Mouse (Mus musculus): Measurements from ENCODE around the gene Tusc2. TPM values are rescaled to one million over a fixed set of nuclear protein-coding genes. Genes with fewer than 3 reads are reported as not detected.

Tusc2 gene
- polyA plus RNA-seq (2014; fragmentation: Illumina TruSeq; extraction: RNeasy Lipid Tissue Mini Kit (QIAGEN cat#74804)) = 20.4 TPM

GRCm38 (mm10) chr9:107563029-107563581 is at the start of gene Tusc2:
TSS of gene Tusc2 (plus strand) at chr9:107563255.

GRCm38 (mm10) chr9:107533791-107534407 is 29.2 kb upstream of the Tusc2 start, which contains the start of gene Tmem115:
TSS of gene Tmem115 (plus strand) at chr9:107533945.

GRCm38 (mm10) chr9:107541474-107542351 is 21.3 kb upstream of the Tusc2 start, which contains the start of the genes Cyb561d2 and Nprl2:
TSS of gene Cyb561d2 (minus strand) at chr9:107542193.
TSS of gene Nprl2 (plus strand) at chr9:107542226.

GRCm38 (mm10) chr9:107547026-107547425 is 16.0 kb upstream of the Tusc2 start, which contains the start of gene Zmynd10:
TSS of gene Zmynd10 (plus strand) at chr9:107547298.

GRCm38 (mm10) chr9:107551117-107551889 is 11.8 kb upstream of the Tusc2 start, which contains the start of gene Rassf1:
TSS of gene Rassf1 (plus strand) at chr9:107551555.

GRCm38 (mm10) chr9:107567702-107568319 is 4.8 kb downstream of the Tusc2 start, which contains the start of gene Hyal2:
TSS of gene Hyal2 (plus strand) at chr9:107567945.

GRCm38 (mm10) chr9:107576357-107577107 is 13.5 kb downstream of the Tusc2 start, which contains the start of gene Hyal1:
TSS of gene Hyal1 (plus strand) at chr9:107576927.

GRCm38 (mm10) chr9:107578587-107578986 is 15.5 kb downstream of the Tusc2 start, which contains the start of gene Naa80:
TSS of gene Naa80 (plus strand) at chr9:107578887.

GRCm38 (mm10) chr9:107580501-107581317 is 17.7 kb downstream of the Tusc2 start, which contains the start of gene Hyal3:
TSS of gene Hyal3 (plus strand) at chr9:107580818.

GRCm38 (mm10) chr9:107586974-107587832 is 24.1 kb downstream of the Tusc2 start, which contains the start of gene Ifrd2:
TSS of gene Ifrd2 (plus strand) at chr9:107587642.

GRCm38 (mm10) chr9:107608741-107609432 is 45.8 kb downstream of the Tusc2 start, which contains the start of gene Sema3b:
TSS of gene Sema3b (minus strand) at chr9:107609229.

Other genes starting within 250 kb of the Tusc2 start
- 1.2 TPM for gene Hemk1, start 224.9 kb upstream of the Tusc2 start, polyA plus RNA-seq (2014; fragmentation: Illumina TruSeq; extraction: RNeasy Lipid Tissue Mini Kit (QIAGEN cat#74804))
- not detected for gene 6430571L13Rik, start 222.7 kb upstream of the Tusc2 start, polyA plus RNA-seq (2014; fragmentation: Illumina TruSeq; extraction: RNeasy Lipid Tissue Mini Kit (QIAGEN cat#74804))
- 0.26 TPM for gene Cacna2d2, start 163.6 kb upstream of the Tusc2 start, polyA plus RNA-seq (2014; fragmentation: Illumina TruSeq; extraction: RNeasy Lipid Tissue Mini Kit (QIAGEN cat#74804))
- gene Tmem115, start 29.3 kb upstream of the Tusc2 start, polyA plus RNA-seq (2014; fragmentation: Illumina TruSeq; extraction: RNeasy Lipid Tissue Mini Kit (QIAGEN cat#74804)) = not detected
- 4.6 TPM for gene Cyb561d2, start 21.1 kb upstream of the Tusc2 start, polyA plus RNA-seq (2014; fragmentation: Illumina TruSeq; extraction: RNeasy Lipid Tissue Mini Kit (QIAGEN cat#74804))
- gene Nprl2, start 21.0 kb upstream of the Tusc2 start, polyA plus RNA-seq (2014; fragmentation: Illumina TruSeq; extraction: RNeasy Lipid Tissue Mini Kit (QIAGEN cat#74804)) = 0.31 TPM
- not detected for gene Zmynd10, start 16.0 kb upstream of the Tusc2 start, polyA plus RNA-seq (2014; fragmentation: Illumina TruSeq; extraction: RNeasy Lipid Tissue Mini Kit (QIAGEN cat#74804))
- gene Rassf1, start 11.7 kb upstream of the Tusc2 start, polyA plus RNA-seq (2014; fragmentation: Illumina TruSeq; extraction: RNeasy Lipid Tissue Mini Kit (QIAGEN cat#74804)) = 7.7 TPM
- 0.66 TPM for gene Hyal2, start 4.7 kb downstream of the Tusc2 start, polyA plus RNA-seq (2014; fragmentation: Illumina TruSeq; extraction: RNeasy Lipid Tissue Mini Kit (QIAGEN cat#74804))
- gene Hyal1, start 13.7 kb downstream of the Tusc2 start, polyA plus RNA-seq (2014; fragmentation: Illumina TruSeq; extraction: RNeasy Lipid Tissue Mini Kit (QIAGEN cat#74804)) = 2.8 TPM
- 5.5 TPM for gene Naa80, start 15.6 kb downstream of the Tusc2 start, polyA plus RNA-seq (2014; fragmentation: Illumina TruSeq; extraction: RNeasy Lipid Tissue Mini Kit (QIAGEN cat#74804))
- 0.34 TPM for gene Hyal3, start 17.6 kb downstream of the Tusc2 start, polyA plus RNA-seq (2014; fragmentation: Illumina TruSeq; extraction: RNeasy Lipid Tissue Mini Kit (QIAGEN cat#74804))
- 18.3 TPM for gene Ifrd2, start 24.4 kb downstream of the Tusc2 start, polyA plus RNA-seq (2014; fragmentation: Illumina TruSeq; extraction: RNeasy Lipid Tissue Mini Kit (QIAGEN cat#74804))
- gene Sema3b, start 46.0 kb downstream of the Tusc2 start, polyA plus RNA-seq (2014; fragmentation: Illumina TruSeq; extraction: RNeasy Lipid Tissue Mini Kit (QIAGEN cat#74804)) = 1.2 TPM
- gene Gnai2, start 72.1 kb downstream of the Tusc2 start, polyA plus RNA-seq (2014; fragmentation: Illumina TruSeq; extraction: RNeasy Lipid Tissue Mini Kit (QIAGEN cat#74804)) = 37.4 TPM
- gene Slc38a3, start 106.3 kb downstream of the Tusc2 start, polyA plus RNA-seq (2014; fragmentation: Illumina TruSeq; extraction: RNeasy Lipid Tissue Mini Kit (QIAGEN cat#74804)) = 1.1 TPM
- gene Gnat1, start 116.5 kb downstream of the Tusc2 start, polyA plus RNA-seq (2014; fragmentation: Illumina TruSeq; extraction: RNeasy Lipid Tissue Mini Kit (QIAGEN cat#74804)) = not detected
- 0.57 TPM for gene Sema3f, start 147.2 kb downstream of the Tusc2 start, polyA plus RNA-seq (2014; fragmentation: Illumina TruSeq; extraction: RNeasy Lipid Tissue Mini Kit (QIAGEN cat#74804))
- 190 TPM for gene Rbm5, start 207.7 kb downstream of the Tusc2 start, polyA plus RNA-seq (2014; fragmentation: Illumina TruSeq; extraction: RNeasy Lipid Tissue Mini Kit (QIAGEN cat#74804))

Data from ovary, adult 10 weeks (tissue).